Comparison of ENCODE assay signal across 9 mouse cellular contexts in genomic region chr16:18733100-18733956, GRCm38 (mm10). TPM values are rescaled to one million over a fixed set of nuclear protein-coding genes. Genes with fewer than 3 reads are reported as not detected.
DNase-seq lines count a peak whose midpoint lies in the region; ATAC-seq and TF ChIP-seq lines count a peak whose summit lies in the region.
"Had no signal": no experiment of that assay in that cellular context is flagged by ENCODE, and none has a peak within 500 bp of the region (broad histone marks: within the 10 kb centered on the region; RNA-seq: fewer than 3 reads in every experiment).

No protein-coding gene starts in this region.

- H3K27ac ChIP-seq in spleen, adult 2 months (ENCODE audit: insufficient read depth, low read length), result no peak overlapping the region
- H3K27ac ChIP-seq in heart, embryonic 12.5 days (ENCODE audit: poor library complexity, severe bottlenecking), result no peak overlapping the region
- H3K27ac ChIP-seq in hindbrain, postnatal 0 days, result no peak overlapping the region
- H3K27ac ChIP-seq: neural tube, embryonic 13.5 days had no signal

- ATAC-seq in heart, embryonic 12.5 days (ENCODE audit: insufficient number of reproducible peaks, low FRiP score), result peak; percentile 64
- 0 out of 2 replicates have a peak, but pooled peaks have one; percentile 37 for ATAC-seq in megakaryocyte-erythroid progenitor cell, adult 5-6 weeks (replicated peaks; ENCODE audit: low FRiP score, low TSS enrichment, poor library complexity, severe bottlenecking)
- ATAC-seq in hindbrain, postnatal 0 days, result no peak
- no peak for ATAC-seq in monocyte, adult 5-6 weeks (replicated peaks; ENCODE audit: insufficient number of reproducible peaks, low FRiP score, low TSS enrichment, poor library complexity, severe bottlenecking)

- peak overlapping the region; percentile 45 for H3K4me2 ChIP-seq in heart, embryonic 12.5 days
- H3K4me2 ChIP-seq in hindbrain, postnatal 0 days (ENCODE audit: low read depth, low read length), result no peak overlapping the region
- H3K4me2 ChIP-seq: neural tube, embryonic 13.5 days had no signal

- H3K9me3 ChIP-seq in heart, embryonic 12.5 days (replicated peaks), result no peaks in the 10 kb centered on the region
- H3K9me3 ChIP-seq in hindbrain, postnatal 0 days (ENCODE audit: low read length), result no peaks in the 10 kb centered on the region
- H3K9me3 ChIP-seq: neural tube, embryonic 13.5 days had no signal

- H3K4me3 ChIP-seq in spleen, adult 2 months (ENCODE audit: extremely low read depth, insufficient read depth, insufficient read length), result 0 out of 2 replicates have a peak overlapping the region, but pooled peaks have one; percentile 16
- no peak overlapping the region for H3K4me3 ChIP-seq in heart, embryonic 12.5 days
- no peak overlapping the region for H3K4me3 ChIP-seq in hindbrain, postnatal 0 days (ENCODE audit: low read length)
- H3K4me3 ChIP-seq: neural tube, embryonic 13.5 days had no signal

- TF ChIP-seq POLR2A in spleen, adult 2 months (IDR thresholded peaks at IDR 0.05; ENCODE audit: low read depth, low read length), result no peak

- DNase-seq in spleen, adult 2 months (ENCODE audit: low read depth in 1 of 2, low spot score in 2 of 2), result no peak
- DNase-seq in spleen, adult 18-20 months, result no peak
- peak; percentile 42 to 73 for DNase-seq in kidney, postnatal 25 days
- DNase-seq in hindbrain, postnatal 0 days (ENCODE audit: low spot score), result no peak
- DNase-seq in right cerebral cortex, postnatal 14 days, result no peak

- no peak overlapping the region for H3K9ac ChIP-seq in heart, embryonic 12.5 days
- no peak overlapping the region for H3K9ac ChIP-seq in hindbrain, postnatal 0 days (replicated peaks; ENCODE audit: low read length)
- H3K9ac ChIP-seq: neural tube, embryonic 13.5 days had no signal

- H3K36me3 ChIP-seq in spleen, adult 2 months (ENCODE audit: control insufficient read depth, insufficient read depth, low read length), result no peaks in the 10 kb centered on the region
- no peaks in the 10 kb centered on the region for H3K36me3 ChIP-seq in heart, embryonic 12.5 days
- H3K36me3 ChIP-seq in hindbrain, postnatal 0 days (ENCODE audit: insufficient read depth, low read length), result no peaks in the 10 kb centered on the region
- H3K36me3 ChIP-seq: neural tube, embryonic 13.5 days had no signal

- no peaks in the 10 kb centered on the region for H3K27me3 ChIP-seq in spleen, adult 2 months (ENCODE audit: control insufficient read depth, insufficient read depth, low read length)
- H3K27me3 ChIP-seq in heart, embryonic 12.5 days (replicated peaks), result peaks cover 5% of the 10 kb centered on the region; the same call in 1 of the 2 replicates
- H3K27me3 ChIP-seq in hindbrain, postnatal 0 days (ENCODE audit: insufficient read depth, low read length), result no peaks in the 10 kb centered on the region
- H3K27me3 ChIP-seq: neural tube, embryonic 13.5 days had no signal

- WGBS in spleen, adult 2 months, result 21% methylated on average over 20 of the region's 20 CpGs
- 43% methylated on average over 20 of the region's 20 CpGs for WGBS in heart, embryonic 12.5 days
- WGBS in hindbrain, postnatal 0 days, result 71% methylated on average over 20 of the region's 20 CpGs

- no peak for TF ChIP-seq CTCF in spleen, adult 2 months (IDR thresholded peaks at IDR 0.05; ENCODE audit: extremely low read depth, insufficient read depth, insufficient read length, insufficient replicate concordance)
- no peak for TF ChIP-seq CTCF in hindbrain, postnatal 0 days (IDR thresholded peaks at IDR 0.05; ENCODE audit: low read depth)

- H3K4me1 ChIP-seq in spleen, adult 2 months (ENCODE audit: control insufficient read depth, insufficient read depth, insufficient read length), result no peaks in the 10 kb centered on the region; the same call in 1 of the 2 replicates
- H3K4me1 ChIP-seq in heart, embryonic 12.5 days (replicated peaks), result peaks cover 4% of the 10 kb centered on the region; the same call in 1 of the 2 replicates
- no peaks in the 10 kb centered on the region for H3K4me1 ChIP-seq in hindbrain, postnatal 0 days (ENCODE audit: insufficient read depth, low read length)
- H3K4me1 ChIP-seq: neural tube, embryonic 13.5 days had no signal

RNA-seq across cellular contexts. Expression of gene Cldn5, which starts 43.3 kb away (rescaled TPM):
- 59.4 and 69.5 TPM in 2 replicates for polyA plus RNA-seq in spleen, adult 2 months (2012; rRNA removed)
- 5.3 and 6.4 TPM in 2 replicates for polyA plus RNA-seq in heart, embryonic 12.5 days (2016; fragmentation: Nextera tagmentation; extraction: Ambion mirVana)
- not detected in 2 replicates for total RNA-seq in megakaryocyte-erythroid progenitor cell, adult 5-6 weeks (2014; fragmentation: Nextera tagmentation)
- not detected in 2 replicates for total RNA-seq in megakaryocyte-erythroid progenitor cell, adult 5-6 weeks (2017)
- total RNA-seq in hindbrain, postnatal 0 days (2014; rRNA removed), result 181 and 197 TPM in 2 replicates
- 121 and 128 TPM in 2 replicates for polyA plus RNA-seq in hindbrain, postnatal 0 days (2015; fragmentation: Nextera tagmentation; extraction: Ambion mirVana)
- total RNA-seq in monocyte, adult 5-6 weeks (2017), result not detected in 3 replicates

Comparison
In these comparisons a context has a peak if more than half of its experiments do, and no peak if none do; other contexts are left out.
1. DNase-seq: peak in kidney, postnatal 25 days (2 of 2); none in spleen, adult 2 months (0 of 2), spleen, adult 18-20 months (0 of 2), hindbrain, postnatal 0 days (single experiment) and right cerebral cortex, postnatal 14 days (single experiment).
2. ATAC-seq: peak in heart, embryonic 12.5 days (single experiment) and megakaryocyte-erythroid progenitor cell, adult 5-6 weeks (single experiment); none in hindbrain, postnatal 0 days (single experiment) and monocyte, adult 5-6 weeks (single experiment).
3. RNA of gene Cldn5, which starts 43.3 kb away (total RNA-seq): 181 to 197 TPM in hindbrain, postnatal 0 days; not detected in megakaryocyte-erythroid progenitor cell, adult 5-6 weeks and not detected in monocyte, adult 5-6 weeks; every median in the first group is over 100 times any median in the second.